Mouse (Mus musculus): ENCODE data around the gene Lrrc45. TPM values are rescaled to one million over a fixed set of nuclear protein-coding genes. Genes with fewer than 3 reads are reported as not detected.
"Not testable (repeated sequence)": the region's sequence is repeated elsewhere in the genome, so short reads cannot be mapped to it uniquely, and the experiment has no call there.

The Lrrc45 gene
- total RNA-seq (2021) = 10 to 100 TPM; 76.4 to 78.9 TPM

GRCm38 (mm10) chr11:120713580-120714518 is at the start of gene Lrrc45, which contains the start of gene Cenpx:
Lrrc45 (plus strand) TSS chr11:120713925.
Cenpx (minus strand) TSS chr11:120713738.
- intact Hi-C loops (cut with DNase I) = loop anchor here (5.0 to 10.0 kb wide), 2 partner anchors 52 to 89 kb away; partner anchors contain the start of genes Notum and Sirt7
- peak; percentile 97 for DNase-seq

DNA sequence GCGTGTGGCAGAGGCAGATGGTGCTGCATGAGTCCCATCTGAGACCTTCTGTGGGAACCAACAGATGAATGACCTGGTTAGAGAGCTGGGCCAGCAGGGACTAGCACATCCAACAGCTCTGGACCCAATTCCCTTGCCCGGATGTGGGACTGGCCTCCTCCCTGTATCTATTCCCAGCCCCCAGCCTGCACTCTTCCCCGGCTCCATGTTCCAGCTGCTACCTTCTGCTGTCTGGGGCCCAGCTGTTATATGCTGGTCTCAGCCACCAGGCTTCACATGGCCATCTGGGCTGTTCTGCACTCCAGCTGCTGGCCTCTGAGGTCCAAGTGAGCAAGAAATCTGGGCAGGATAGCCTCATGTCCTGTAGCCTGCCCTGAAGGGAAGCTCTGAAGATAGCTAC is 48.3 kb upstream of the Lrrc45 start:
- intact Hi-C loops (cut with DNase I) = no loop called here
- no peak for DNase-seq

- DNase-seq = no peak
- intact Hi-C loops (cut with DNase I) = no loop called here
Observed at GRCm38 (mm10) chr11:120666617-120667016, 47.1 kb upstream of the Lrrc45 start.

GRCm38 (mm10) chr11:120672687-120673593 is 40.8 kb upstream of the Lrrc45 start, which contains the start of gene Aspscr1:
Aspscr1 (plus strand) TSS chr11:120672973.
- intact Hi-C loops (cut with DNase I) = no loop called here
- DNase-seq = peak; percentile 97

- intact Hi-C loops (cut with DNase I) = no loop called here
- no peak for DNase-seq
Observed at GRCm38 (mm10) chr11:120673594-120674122, 40.1 kb upstream of the Lrrc45 start.

DNA sequence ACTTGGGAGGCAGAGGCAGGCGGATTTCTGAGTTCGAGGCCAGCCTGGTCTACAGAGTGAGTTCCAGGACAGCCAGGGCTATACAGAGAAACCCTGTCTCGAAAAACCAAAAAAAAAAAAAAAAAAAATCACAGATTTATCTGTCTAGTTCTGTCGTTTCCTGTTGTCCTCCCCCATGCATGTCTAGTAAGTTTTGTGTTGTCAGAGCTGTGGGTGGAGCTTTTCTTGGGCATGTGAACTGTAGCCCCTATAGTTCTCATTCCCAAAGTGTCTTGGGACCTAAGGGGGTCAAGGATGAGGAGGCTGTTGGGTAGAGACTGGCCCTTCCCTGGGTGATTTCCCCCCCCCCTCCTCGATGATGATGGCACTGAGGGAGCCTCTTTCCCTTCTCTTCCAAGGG is 37.9 kb upstream of the Lrrc45 start:
- intact Hi-C loops (cut with DNase I) = not testable (repeated sequence)

GRCm38 (mm10) chr11:120676951-120677350 is 36.8 kb upstream of the Lrrc45 start:
- intact Hi-C loops (cut with DNase I) = no loop called here
- DNase-seq = no peak

More for the DNA sequence above, 37.9 kb upstream of the Lrrc45 start:
- DNase-seq = not testable (repeated sequence)

DNA sequence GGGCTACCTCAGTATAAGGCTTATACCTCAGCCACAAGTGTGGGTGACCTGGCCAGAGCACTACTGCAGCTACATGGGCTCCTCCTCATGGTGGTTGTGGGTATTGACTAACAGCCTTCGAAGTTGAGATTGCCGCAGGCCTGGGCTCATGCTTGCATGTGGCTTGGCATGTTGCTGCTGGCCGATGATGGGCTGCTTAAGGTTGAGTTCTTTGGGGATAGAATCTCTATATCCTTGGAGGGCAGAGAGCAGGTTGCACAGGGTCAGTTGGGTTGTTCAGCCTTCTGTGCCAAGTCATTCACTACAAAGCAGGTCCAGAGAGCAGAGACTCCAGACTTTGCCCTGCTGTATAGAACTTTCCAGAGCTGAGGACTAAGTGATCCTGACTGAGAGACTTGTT is 33.8 kb upstream of the Lrrc45 start:
- intact Hi-C loops (cut with DNase I) = no loop called here

DNA sequence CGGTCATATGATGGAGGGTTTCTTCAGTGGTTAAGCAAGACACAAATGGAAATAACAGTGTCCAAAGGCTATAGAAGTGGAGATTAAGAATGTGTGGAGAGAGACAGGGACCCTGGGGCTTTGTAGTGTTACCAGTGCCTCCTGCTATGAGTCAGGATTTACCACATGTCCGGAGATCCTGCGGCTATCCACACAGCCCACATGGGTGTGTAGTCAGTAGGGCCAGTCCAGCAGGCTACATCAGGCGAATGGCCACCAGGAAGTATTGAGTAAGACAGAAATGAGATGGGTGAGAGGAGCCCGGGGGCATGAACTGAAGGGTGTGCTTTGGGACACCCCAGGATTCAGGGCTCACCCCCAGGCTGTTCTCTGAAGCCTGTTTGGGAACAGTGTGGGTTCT is 31.0 kb upstream of the Lrrc45 start:
- no peak for DNase-seq
- intact Hi-C loops (cut with DNase I) = no loop called here

More for the DNA sequence above, 33.8 kb upstream of the Lrrc45 start:
- DNase-seq = no peak

DNA sequence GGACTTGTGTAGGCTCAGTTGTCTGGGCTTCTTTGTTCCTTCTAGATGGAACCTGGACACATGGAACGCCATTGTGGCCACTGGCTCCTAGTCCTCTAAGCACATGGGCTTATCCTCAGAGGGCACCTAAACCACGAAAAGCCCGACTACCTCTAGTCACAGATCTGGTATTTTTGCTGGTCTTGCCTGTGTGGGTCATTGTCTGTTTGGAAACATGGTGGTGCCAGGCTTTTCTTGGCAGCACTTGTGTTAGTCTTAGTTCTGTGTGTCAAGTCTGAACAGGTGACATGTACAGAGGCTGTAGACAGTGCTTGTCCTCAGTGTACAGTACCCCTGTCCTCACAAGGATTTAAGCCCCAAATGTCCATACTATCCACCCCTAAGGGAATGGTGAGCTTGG is 30.2 kb upstream of the Lrrc45 start:
- intact Hi-C loops (cut with DNase I) = no loop called here
- no peak for DNase-seq

- intact Hi-C loops (cut with DNase I) = no loop called here
- no peak for DNase-seq
Observed at GRCm38 (mm10) chr11:120684086-120684485, 29.6 kb upstream of the Lrrc45 start.

DNA sequence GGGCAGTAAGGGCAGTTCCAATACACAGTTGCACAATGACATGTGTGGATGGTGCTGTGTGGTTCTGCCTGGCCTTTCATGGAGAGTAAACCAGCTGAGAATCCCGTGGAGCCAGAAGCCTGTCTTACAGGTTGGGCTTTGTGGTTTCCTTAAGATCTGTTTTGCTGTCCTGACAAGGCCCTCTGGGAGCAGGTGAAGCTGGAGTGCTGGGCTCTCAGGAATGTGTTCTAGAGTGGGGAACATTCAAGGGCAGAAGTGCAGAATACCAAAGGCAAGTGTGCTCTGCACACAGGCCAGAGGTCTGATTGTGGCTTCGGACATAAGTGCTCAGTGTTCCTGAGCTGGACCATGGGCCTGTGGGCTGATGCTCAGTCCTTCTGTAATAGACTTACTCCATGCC is 29.1 kb upstream of the Lrrc45 start:
- intact Hi-C loops (cut with DNase I) = no loop called here
- DNase-seq = no peak

DNA sequence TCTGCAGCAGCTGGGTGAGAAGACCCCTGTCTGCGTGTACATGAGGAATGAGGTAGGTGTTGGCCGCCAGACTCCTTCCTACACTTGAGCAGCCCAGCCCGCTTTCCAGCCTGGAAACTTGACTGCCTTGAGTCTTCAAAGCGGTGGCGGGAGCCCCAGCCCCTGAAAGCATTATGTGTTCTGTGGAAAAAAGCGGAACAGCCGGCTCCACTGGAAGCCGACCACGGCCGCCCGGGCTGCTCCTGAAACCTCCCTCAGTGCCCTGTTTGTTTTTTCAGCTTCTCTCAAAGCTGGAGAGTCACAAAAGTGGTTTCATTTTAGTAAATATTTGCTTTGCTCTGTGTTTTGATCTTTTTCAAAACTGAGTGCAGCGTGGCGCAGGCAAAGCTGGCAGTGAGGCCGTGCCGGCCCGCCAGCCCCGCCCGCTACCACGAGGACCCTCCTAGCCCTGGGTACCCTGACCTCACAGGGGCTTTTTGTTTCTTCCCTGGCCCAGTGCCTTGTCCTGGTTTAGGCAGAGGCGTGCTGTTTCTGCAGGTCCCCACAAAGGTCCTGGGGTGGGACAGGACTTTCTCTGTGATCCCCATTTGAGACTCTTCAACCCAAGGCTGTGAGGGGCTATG is 27.0 kb upstream of the Lrrc45 start:
- intact Hi-C loops (cut with DNase I) = no loop called here
- no peak for DNase-seq

- no peak for DNase-seq
- intact Hi-C loops (cut with DNase I) = no loop called here
Observed at GRCm38 (mm10) chr11:120689365-120689764, 24.4 kb upstream of the Lrrc45 start.

DNA sequence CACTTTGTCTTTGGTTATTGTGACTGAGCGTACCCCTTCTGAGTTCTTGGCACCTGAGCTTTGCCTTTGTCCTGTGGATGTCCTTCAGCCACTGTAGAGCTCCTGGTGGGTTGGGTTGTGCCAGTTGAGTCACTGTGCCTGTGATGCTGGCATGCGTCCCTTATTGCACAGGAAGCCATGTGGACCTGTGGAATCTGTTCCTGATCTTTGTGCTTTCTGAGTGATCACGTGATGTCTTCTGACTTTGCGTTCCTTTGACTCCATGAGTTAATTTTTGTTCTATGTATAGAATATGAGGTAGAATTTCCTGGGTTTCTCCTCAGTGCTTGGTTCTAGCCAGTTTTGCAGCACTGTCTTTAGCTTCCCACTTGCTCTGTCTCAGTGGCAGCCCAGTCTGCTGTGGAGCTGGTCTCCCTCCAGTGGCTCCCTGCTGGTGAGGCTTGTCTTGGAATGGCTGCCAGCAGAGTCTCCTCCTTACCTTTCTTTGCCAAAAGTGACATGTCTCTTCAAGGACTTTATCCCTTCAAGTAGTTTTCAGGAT is 21.2 kb upstream of the Lrrc45 start:
- no peak for DNase-seq
- intact Hi-C loops (cut with DNase I) = no loop called here

DNA sequence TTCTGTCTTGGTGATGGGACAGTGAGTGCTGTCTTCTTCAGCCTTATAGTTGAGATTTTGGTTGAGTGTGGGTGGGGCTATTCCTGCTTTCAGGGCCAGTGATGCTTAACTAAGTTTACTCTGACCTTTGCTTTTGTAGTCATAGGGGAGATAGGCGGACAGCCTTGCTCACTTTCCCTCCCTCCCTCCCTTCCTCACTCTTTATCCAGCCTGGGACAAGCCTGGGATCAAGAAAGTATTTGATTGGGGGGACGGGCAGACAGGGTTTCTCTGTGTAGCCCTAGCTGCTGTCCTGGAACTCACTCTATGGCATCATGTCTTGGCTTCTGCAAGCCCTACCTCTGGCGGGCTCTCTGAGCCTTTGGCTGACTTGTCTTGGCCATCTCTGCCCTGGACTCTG is 20.3 kb upstream of the Lrrc45 start:
- intact Hi-C loops (cut with DNase I) = no loop called here
- no peak for DNase-seq

DNA sequence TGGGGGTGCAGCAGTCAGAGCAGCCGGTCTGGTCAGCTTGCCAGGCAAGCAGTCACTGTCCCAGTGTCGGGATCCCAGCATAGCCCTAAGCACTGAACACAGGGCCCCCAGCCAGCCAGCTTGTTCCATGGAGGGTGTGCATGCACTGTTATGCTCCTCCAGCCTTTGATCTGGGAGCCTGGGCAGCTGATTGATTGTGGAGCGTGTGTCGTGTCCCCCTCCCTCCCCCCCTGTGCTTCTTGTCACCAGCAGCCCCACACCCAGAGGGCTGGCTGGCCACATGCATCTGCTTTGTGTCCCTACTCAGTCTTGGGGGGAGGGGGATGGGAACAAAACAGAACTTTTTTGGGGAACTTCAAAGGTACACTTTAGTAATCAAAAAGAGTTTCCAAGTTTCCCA is 18.5 kb upstream of the Lrrc45 start:
- intact Hi-C loops (cut with DNase I) = no loop called here
- DNase-seq = peak; percentile 68

DNA sequence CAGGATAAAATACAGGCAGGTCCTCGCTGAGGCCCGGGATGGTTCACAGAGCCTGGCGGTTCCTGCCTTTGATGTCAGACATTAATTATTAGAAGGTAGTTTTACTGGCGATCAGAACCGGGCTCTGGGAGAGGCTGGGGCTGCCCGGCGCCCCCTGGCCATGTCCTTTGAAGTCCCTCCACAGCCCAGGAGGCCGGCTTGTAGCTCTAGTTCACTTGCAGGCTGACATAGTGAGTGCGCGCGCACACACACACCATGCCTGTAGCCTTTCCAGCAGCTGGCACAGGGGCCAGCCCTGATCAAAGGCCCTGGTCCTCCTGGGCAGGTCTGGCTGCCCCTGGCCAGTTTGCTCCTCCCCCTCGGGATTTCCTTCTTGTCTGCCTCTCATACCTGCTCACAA is 18.1 kb upstream of the Lrrc45 start:
- intact Hi-C loops (cut with DNase I) = no loop called here
- no peak for DNase-seq

DNA sequence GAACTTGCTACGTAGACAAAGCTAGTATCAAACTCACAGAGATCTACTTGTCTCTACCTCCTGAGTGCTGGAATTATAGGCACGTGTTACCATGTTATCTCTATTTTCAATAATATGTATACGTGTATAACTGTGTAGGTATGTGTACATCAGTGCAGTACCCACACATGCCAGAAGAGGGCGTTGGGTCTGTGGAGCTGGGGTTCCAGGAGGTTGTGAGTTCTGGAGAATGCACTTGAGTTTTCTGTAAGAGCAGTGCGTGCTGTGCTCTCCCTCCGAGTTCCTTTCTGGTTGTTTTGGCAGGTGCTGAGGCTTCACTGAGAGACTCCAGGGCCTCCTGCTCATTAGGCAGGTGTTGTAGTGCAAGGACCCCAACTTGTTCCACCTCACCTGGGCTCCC is 17.2 kb upstream of the Lrrc45 start:
- DNase-seq = no peak
- intact Hi-C loops (cut with DNase I) = no loop called here

DNA sequence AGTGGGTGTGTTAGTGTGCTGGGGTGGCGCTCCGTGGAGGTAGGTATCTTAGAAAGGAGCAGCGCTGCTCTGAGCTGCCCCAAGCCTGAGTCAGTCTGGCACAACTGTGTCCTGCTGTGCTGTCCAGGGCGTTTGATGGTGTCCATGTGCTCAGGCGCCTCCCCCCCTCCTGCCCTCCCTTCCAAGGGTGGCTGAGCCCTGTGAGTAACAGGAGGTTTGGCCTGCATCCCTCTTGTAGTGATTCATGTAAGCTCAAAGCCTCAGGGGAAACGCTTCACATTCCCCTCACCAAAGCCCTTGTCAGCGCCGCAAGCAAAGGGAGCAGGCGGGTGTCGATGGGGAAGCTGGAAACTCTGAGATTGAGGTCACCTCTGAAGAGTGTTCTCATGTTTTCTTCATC is 16.0 kb upstream of the Lrrc45 start:
- intact Hi-C loops (cut with DNase I) = no loop called here
- no peak for DNase-seq
